Mouse (Mus musculus) gastrocnemius, adult 2 months (tissue): Measurements from ENCODE around the gene Cnnm2. TPM values are rescaled to one million over a fixed set of nuclear protein-coding genes. Genes with fewer than 3 reads are reported as not detected.
A peak's percentile ranks its signal among the peaks of the same experiment; 100 is the strongest.

Experiments
- DNase-seq: peaks from one replicate; pipeline ENCODE4 v3.0.0; 2022
- H3K27ac ChIP-seq: fragments of 200-600 bp; 2 replicates; pipeline ENCODE4 v1.8.1; 2022; ENCODE audit warnings: mild to moderate bottlenecking
- H3K4me3 ChIP-seq: fragments of 200-600 bp; 2 replicates; pipeline ENCODE4 v1.8.1; 2022; ENCODE audit warnings: mild to moderate bottlenecking, moderate library complexity
- CTCF ChIP-seq: fragments of 200-600 bp; IDR thresholded peaks from 2 replicates; pipeline ENCODE4 v1.8.1; 2022; ENCODE audit warnings: antibody characterized with exemption, mild to moderate bottlenecking, moderate library complexity
- intact Hi-C: fragments of 180-260 bp; cut with DNase I; formaldehyde crosslinking; loops from one replicate; pipeline ENCODE4 v1.15.1; 2025
- total RNA-seq, 2 experiments: library from RNA; stranded (reverse); gene quantifications; 2 replicates each; pipeline ENCODE4 v1.2.3; 2021

The Cnnm2 gene
- total RNA-seq, 2 experiments from 2014 or later = 2.7 to 3.6 TPM

GRCm38 (mm10) chr19:46913626-46914025 is 152.2 kb downstream of the Cnnm2 start:
- Histone ChIP-seq H3K27ac (no peak overlapping the region), H3K4me3 (no peak overlapping the region)
- no peak for DNase-seq
- intact Hi-C loops = no loop called here
- TF ChIP-seq CTCF = no peak

DNA sequence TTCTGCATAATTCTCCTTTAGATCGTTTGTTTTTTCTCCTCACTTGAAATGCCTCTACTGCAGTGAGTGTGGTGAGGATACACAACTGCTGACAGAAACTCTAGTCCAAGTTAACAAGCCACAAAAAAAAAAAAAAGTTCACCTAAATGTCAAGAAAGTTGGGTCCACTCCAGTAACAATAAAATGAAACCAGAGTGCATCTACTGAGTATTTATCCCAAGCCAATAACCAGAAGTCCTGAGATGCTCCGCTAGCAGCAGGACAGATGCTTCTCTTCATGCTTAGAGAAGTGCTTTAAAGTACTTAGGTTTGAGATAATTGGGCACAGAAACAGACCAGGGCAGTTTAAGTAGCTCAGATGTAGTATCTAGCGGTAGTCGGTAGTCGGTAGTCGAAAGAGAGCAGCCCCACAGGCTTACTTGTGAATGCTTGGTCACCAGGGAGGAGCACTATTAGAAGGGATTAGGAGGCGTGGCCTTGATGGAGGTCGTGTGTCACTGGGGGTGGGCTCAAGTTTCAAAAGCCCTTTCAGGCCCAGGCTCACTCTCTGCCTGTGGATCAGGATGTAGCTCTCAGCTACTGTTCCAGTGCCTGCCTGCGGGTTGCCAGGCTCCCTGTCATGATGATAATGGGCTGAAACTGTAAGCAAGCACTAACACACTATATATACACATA is 154.1 kb downstream of the Cnnm2 start:
- peak overlapping the region; percentile 23 for H3K4me3 ChIP-seq
- intact Hi-C loops = no loop called here
- DNase-seq = no peak
- no peak for TF ChIP-seq CTCF
- peak overlapping the region; percentile 76 for H3K27ac ChIP-seq

- Histone ChIP-seq H3K27ac (no peak overlapping the region), H3K4me3 (no peak overlapping the region)
- TF ChIP-seq CTCF = no peak
- no peak for DNase-seq
- intact Hi-C loops = no loop called here
Observed at GRCm38 (mm10) chr19:46920571-46920970, 159.2 kb downstream of the Cnnm2 start.

GRCm38 (mm10) chr19:46926357-46926756 is 165.0 kb downstream of the Cnnm2 start:
- Histone ChIP-seq H3K27ac (peak overlapping the region; percentile 64), H3K4me3 (no peak overlapping the region)
- TF ChIP-seq CTCF = no peak
- no peak for DNase-seq
- intact Hi-C loops = no loop called here

DNA sequence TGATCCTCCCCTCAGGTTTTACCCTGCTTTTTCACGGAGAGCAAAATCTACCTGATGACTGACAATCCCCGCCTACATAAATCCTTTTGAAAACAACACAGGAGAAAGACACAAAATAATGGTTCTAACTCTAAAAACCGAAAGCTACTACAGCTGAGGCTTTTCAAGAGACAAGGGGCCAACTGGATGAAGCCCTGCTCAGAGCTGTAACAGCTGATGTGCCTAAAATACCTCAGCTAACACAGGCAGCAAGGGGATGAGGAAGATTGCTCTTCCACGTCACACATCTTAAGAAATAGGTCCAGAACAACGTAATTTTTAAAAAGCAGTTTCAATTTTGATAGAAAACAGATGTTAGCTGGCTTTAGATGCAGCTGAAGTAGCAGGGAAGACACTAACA is 165.6 kb downstream of the Cnnm2 start:
- no peak for TF ChIP-seq CTCF
- intact Hi-C loops = no loop called here
- H3K27ac ChIP-seq = peak overlapping the region; percentile 64
- no peak for DNase-seq
- H3K4me3 ChIP-seq = peak overlapping the region; percentile 36

- Histone ChIP-seq H3K4me3 (no peak overlapping the region; the same call in 1 of the 2 replicates), H3K27ac (peak overlapping the region; percentile 64)
- DNase-seq = no peak
- intact Hi-C loops = no loop called here
- no peak for TF ChIP-seq CTCF
Observed at GRCm38 (mm10) chr19:46928136-46928535, 166.7 kb downstream of the Cnnm2 start.

GRCm38 (mm10) chr19:46929044-46929587 is 167.7 kb downstream of the Cnnm2 start:
- Histone ChIP-seq H3K4me3 (peak overlapping the region; percentile 0; the same call in 1 of the 2 replicates), H3K27ac (peak overlapping the region; percentile 64)
- intact Hi-C loops = no loop called here
- DNase-seq = peak; percentile 87
- TF ChIP-seq CTCF = no peak

Other genes starting within 250 kb of the Cnnm2 start
- gene Arl3, start 188.4 kb upstream of the Cnnm2 start, total RNA-seq = 10 to 100 TPM; 64.0 to 67.7 TPM
- 1 to 10 TPM; 3.2 to 3.7 TPM for gene Sfxn2, start 188.2 kb upstream of the Cnnm2 start, total RNA-seq
- gene Wbp1l, start 162.5 kb upstream of the Cnnm2 start, total RNA-seq = 100 to 1,000 TPM in 1 of 2 experiments, 10 to 100 TPM in 1; 65.4 to 101 TPM
- not detected for gene Cyp17a1, start 88.4 kb upstream of the Cnnm2 start, total RNA-seq
- 10 to 100 TPM; 12.1 to 12.2 TPM for gene Borcs7, start 71.7 kb upstream of the Cnnm2 start, total RNA-seq
- 100 to 1,000 TPM in 1 of 2 experiments, 10 to 100 TPM in 1; 76.3 to 106 TPM for gene As3mt, start 54.1 kb upstream of the Cnnm2 start, total RNA-seq